Mouse (Mus musculus): Measurements from ENCODE around the gene Nr2c2ap.
A peak's percentile ranks its signal among the peaks of the same experiment; 100 is the strongest.

The Nr2c2ap gene

DNA sequence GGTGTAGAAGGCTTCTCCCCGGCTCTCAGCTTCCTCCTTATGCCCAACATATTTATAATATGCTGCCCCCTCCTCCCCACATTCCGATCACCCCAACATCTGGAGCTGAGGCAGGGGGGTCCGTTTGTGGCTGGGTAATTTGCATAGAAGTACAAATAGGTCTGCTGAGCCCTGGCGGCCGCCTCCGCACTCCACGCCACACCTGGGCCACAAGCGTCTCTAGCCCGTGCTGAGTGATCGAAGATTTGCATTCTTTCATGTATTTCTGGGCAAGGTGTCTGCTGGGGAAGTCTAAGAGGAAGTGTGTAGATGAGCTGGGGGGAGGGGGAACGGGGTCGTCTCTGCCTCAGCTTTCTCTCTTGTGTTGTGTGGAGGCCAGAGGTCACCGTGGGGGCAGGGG, 28.9 kb downstream of the Nr2c2ap start:
- DNase-seq (ENCODE audit: low read depth, low spot score): no peak

DNA sequence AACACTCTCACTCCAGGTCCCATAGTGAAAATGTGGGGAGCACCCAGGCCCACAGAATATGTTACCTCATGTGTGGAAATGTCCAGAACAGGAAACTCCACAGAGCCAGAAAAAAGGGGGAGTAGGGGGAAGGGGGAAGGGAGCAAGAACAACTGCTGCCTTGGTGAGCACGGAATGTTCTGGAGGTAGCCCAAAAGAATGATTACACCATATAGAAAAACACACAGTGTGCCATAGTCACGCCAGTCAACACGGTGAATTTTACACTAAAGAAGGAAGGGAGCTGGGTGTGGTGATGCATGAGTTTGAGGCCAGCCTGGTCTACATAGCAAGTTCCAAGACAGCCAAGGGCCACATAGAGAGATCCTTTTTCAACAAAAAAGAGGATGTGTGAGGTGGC, 32.2 kb downstream of the Nr2c2ap start:
- DNase-seq (ENCODE audit: low read depth, low spot score): no peak

DNA sequence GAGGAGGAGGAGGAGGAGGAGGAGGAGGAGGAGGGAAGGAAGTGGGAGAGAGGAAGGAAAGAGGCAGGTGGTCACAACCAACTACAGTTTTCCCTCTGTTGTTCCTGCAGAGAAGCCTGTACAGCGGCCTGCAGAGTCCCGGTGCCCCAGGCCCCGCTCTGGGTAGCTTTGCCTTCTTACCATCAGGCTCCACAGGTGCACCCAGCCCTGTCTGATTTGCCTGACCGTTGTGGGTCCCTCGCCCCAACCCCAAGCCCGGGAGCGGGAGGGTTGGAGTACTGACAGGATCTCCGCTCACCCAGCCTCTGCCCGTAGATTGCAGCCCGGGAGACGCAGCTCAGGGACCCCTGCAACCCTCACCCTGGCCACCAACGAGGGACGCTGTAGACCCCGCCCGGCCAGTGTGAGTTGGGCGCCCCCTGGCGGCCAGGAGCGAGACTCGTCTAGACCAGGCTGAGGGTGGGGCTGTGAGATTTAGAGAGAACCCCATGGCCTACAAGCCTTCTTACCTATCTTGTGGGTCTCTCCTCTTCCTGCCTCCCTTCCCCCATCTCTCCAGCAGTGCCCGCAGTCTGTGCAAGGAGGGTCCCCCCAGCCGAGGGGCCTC, 35.5 kb downstream of the Nr2c2ap start:
- DNase-seq (ENCODE audit: low read depth, low spot score): no peak

DNA sequence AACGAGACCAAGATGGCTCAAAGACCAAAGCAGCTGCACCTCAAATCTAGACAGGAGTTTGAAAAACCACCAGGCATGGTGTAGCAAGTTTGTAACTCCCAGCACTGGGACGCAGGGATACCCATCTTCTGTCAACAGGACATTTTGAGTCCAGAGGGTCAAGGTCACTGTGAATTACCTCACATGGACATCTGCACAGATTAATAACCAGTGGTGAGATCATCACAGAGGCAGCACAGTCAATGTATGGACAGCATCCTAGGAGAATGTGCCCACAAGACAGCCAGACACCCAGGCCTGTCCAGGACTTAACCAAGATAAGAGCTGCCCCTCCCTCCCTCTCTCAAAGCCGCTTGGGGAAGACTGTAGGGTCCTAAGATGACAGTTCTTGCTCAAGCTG, 39.0 kb downstream of the Nr2c2ap start:
- DNase-seq (ENCODE audit: low read depth, low spot score): no peak

DNA sequence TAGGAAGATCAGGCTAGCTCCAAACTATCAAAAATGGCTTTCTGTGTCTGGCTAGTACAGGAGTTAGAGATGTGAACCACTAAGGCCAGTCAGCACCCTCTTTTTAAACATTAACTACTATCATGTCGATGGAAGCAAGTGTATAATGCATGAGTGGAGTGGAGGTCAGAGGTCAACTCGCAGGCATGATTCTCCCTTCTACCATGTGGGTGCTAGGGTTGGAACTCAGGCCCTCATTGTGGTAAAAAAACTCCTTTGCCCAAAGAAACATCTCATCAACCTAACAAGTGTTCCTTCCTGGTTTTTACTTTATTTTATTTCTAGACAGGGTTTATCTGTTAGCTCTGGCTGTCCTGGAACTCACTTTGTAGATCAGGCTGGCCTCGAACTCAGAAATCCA, 39.6 kb downstream of the Nr2c2ap start:
- no peak for DNase-seq (ENCODE audit: low read depth, low spot score)

DNA sequence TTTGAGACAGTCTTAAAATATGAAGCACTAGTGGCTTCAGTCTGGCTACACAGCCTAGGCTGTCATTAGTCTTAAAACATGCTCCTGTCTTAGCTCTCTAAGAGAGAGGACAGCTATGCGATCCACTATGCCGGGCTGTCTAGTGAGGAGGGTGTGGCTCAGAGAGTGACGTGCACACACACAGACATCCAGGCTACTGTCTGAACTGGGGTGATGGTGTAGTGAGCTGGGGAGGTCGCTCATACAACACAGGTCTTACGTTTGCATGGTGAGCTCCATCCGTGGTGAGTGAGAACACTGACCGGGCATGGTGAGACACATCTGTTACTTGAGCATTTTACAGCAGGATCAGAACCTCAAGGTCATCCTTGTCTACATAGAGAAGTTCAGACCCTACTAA, 40.1 kb downstream of the Nr2c2ap start:
- DNase-seq (ENCODE audit: low read depth, low spot score): no peak

DNA sequence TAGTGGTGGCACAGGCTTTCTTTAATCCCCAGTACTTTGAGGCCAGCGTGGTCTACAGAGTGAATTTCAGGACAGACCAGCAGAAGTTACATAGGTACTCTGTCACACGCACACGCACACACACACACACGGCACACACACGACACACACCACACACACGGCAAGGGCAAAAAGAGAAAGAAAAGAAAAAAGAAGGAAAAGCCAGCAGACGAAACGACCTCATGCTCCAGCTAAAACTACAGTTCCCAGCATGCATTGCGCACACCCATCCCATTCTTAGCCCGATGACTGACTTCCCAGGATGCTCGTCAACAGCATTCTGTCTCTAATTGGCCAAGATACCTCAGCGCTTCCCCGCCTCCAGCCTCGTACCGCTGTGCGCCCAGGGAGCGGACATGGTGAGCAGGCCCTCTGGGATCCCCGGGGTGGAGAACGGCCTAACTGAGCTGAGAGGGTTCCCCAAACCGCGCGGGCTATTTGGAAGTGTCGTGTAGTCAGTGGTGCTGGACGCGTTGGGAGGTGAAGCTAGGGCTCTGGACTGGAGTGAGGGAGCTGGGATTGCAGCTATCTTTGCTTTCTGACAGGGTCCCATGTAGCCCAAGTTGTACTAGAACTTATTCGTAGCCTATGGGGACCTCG, 41.0 kb downstream of the Nr2c2ap start, which contains the start of gene Tmem161a:
TSS of gene Tmem161a (plus strand) at position 314 of the 639 bp plus-strand sequence.
- peak; percentile 93 for DNase-seq (ENCODE audit: low read depth, low spot score)

DNA sequence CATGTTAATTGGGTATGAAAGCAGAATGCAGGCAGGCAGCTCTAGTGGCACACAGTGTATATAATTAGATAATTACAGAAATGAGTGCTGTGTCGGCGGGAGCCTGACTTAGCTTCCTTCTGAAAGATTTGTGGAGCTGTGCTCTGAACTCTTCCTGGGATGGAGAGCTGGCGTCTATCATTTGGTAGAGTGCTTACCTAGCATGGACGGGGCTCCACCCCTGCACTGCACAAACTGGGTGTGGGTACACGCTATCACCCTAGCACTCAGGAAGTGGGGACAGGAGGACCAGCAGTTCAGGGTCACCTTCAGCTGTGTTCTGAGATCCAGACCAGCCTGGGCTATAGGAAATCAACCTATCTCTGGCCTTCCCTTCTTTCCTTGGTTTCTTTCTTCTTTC, 42.2 kb downstream of the Nr2c2ap start:
- DNase-seq (ENCODE audit: low read depth, low spot score): no peak

DNA sequence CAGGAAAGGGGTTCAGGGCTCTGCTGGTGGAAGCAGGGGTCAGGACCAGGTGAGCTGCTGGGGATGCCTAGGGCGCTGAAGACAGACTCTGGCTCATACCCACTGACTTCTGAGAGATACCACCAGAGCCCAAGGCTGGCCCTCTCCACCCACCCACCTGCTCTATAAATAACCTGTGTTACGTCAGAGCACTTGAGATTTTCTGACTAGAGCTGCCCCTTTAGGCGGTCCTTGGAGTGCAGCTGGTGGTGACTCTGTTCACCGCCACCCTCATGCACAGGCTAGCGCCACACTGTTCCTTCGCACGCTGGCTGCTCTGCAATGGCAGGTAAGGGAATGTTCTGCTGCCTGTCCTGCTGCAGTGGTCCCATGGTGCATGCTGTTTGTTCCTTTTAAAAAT, 42.9 kb downstream of the Nr2c2ap start:
- no peak for DNase-seq (ENCODE audit: low read depth, low spot score)

DNA sequence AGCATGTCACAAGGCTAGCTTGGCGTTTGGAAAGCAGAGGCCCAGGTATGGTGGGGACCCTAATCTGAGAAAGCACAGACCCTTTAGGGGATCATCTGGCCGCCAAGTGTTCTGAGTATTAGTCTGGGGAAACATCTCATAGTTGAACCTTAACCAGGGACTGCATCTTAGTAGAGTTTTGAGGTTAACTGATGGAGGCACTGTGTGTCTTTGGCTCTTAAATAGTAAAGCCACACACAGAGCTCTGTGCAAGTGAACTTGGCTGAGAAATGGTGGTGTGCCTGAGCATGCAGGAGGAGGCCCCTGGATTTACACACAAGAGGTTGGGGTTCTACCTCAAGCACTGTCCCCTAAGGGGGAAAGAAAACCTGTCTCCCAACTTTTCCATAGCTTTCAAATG, 47.1 kb downstream of the Nr2c2ap start:
- no peak for DNase-seq (ENCODE audit: low read depth, low spot score)

DNA sequence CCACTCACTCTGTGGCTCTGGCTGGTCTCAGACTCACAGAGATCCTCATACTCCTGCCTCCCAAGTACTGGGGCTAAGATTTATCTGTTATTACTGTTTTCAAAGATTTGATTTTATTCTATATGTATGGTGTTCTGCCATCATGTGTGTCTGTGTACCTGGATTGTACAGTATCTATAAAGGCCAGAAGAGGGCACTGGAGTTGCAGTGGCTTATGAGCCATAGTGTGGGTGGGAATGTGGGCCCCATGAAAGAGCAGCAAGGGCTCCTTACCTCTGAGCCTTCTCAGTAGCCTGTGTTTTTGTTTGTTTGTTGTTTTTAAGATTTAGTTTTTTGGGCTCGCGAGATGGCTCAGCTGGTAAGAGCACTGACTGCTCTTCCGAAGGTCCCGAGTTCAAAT, 47.9 kb downstream of the Nr2c2ap start:
- no peak for DNase-seq (ENCODE audit: low read depth, low spot score)

DNA sequence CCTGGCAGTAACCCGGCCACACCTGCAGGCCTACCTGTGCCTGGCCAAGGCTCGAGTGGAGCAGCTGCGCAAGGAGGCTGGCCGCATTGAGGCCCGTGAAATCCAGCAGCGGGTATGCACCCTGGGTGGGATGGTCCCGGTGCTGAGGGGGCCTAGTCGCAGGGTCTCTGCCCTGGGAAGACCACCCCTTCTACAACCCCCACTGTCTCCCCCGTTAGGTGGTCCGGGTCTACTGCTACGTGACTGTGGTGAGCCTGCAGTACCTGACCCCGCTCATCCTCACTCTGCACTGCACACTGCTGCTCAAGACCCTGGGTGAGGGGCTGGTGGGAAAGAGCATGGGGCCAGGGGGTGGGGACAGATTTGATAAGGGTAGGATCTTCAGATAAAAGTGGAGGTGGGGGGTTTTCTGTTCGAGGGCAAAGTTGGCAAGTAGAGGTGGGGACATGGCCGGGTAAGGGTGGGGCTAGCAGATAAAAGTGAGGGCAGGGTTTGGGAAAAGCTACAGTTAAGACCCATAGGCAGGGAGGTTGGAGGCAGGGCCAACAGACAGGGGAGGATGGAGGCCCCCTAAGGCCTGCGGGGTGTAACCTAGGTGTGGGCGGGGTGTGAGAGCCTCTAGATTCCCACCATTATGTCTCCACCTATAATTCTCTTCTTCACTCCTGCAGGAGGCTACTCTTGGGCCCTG, 50.2 kb downstream of the Nr2c2ap start:
- no peak for DNase-seq (ENCODE audit: low read depth, low spot score)

DNA sequence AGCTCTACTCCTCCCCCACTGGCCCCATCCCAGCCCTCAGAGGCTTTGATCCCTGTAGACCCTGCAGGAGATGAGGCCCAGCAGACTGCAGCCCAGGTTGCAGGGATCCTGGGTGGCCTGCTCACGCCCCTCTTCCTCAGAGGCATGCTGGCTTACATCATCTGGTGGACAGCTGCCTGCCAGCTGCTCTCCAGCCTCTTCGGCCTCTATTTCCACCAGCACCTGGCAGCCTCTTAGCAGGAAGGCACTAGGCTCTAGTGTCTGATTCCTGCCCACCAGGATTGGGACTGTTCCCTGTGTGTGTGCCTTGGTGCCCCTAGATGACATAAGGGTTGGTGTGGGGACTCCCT, 50.7 kb downstream of the Nr2c2ap start:
- DNase-seq (ENCODE audit: low read depth, low spot score): no peak

DNA sequence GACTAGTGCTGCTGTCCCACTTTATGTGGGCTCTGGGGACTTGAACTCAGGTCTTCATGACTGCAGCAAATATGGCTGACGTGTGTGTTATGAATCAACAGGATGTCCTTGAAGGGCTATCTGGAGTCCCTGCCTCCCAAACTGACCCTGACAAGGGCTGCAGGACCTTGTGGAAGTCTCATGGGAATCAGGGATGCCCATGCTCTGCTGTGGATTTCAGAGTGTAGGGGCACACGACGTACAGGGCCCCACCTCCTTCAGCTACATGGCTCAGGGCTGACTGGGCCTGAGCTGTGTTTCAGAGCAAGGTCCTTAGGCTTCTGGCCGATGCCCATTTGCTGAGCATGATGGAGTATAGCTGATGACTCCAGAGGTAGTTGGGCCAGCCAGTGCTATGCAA, 52.1 kb downstream of the Nr2c2ap start:
- no peak for DNase-seq (ENCODE audit: low read depth, low spot score)
